Mouse (Mus musculus) small intestine, adult 2 months (tissue): ENCODE results near the gene Lypd6b. TPM values are rescaled to one million over a fixed set of nuclear protein-coding genes. Genes with fewer than 3 reads are reported as not detected.

ENCODE experiments used
- H3K27ac ChIP-seq: fragments of 200-500 bp; 2 replicates; pipeline ENCODE4 v1.5.1; 2012; ENCODE audit warnings: low read depth, low read length, control low read depth, inconsistent platforms; ENCODE audit not compliant: insufficient read depth
- H3K27me3 ChIP-seq: fragments of 200-500 bp; 2 replicates; pipeline ENCODE4 v1.6.1; 2012; ENCODE audit warnings: mild to moderate bottlenecking, moderate library complexity, low read length, inconsistent platforms; ENCODE audit not compliant: control insufficient read depth, insufficient read depth
- H3K36me3 ChIP-seq: fragments of 200-500 bp; 2 replicates; pipeline ENCODE4 v1.6.1; 2012; ENCODE audit warnings: mild to moderate bottlenecking, low read length, control low read depth, inconsistent platforms; ENCODE audit not compliant: control insufficient read depth, insufficient read depth
- H3K4me1 ChIP-seq: fragments of 200-500 bp; 2 replicates; pipeline ENCODE4 v1.6.1; 2012; ENCODE audit warnings: low read length, inconsistent platforms, mixed read lengths; ENCODE audit not compliant: control insufficient read depth, insufficient read depth, insufficient read length
- H3K4me3 ChIP-seq: fragments of 200-500 bp; 2 replicates; pipeline ENCODE4 v1.5.1; 2012; ENCODE audit warnings: low read depth, mild to moderate bottlenecking, control low read depth, inconsistent platforms, low read length, moderate library complexity
- CTCF ChIP-seq: fragments of 200-500 bp; IDR thresholded peaks from 2 replicates; pipeline ENCODE4 v1.5.1; 2012; ENCODE audit warnings: low read depth, mild to moderate bottlenecking, control low read depth, inconsistent platforms, low read length, moderate library complexity, mixed read lengths; ENCODE audit not compliant: insufficient replicate concordance, insufficient read length; ENCODE audit errors: extremely low read depth
- POLR2A ChIP-seq: fragments of 200-500 bp; IDR thresholded peaks from 2 replicates; pipeline ENCODE4 v1.6.1; 2012; ENCODE audit warnings: low read depth, mild to moderate bottlenecking, control low read depth, inconsistent platforms, low read length, moderate library complexity
- WGBS: fragments of 180-500 bp; shearing (Covaris S2); methylation state at CpG from one replicate; pipeline ENCODE4 v1.1.7; 2018; 5-methylcytosine and 5-hydroxymethylcytosine counted together
- polyA plus RNA-seq: library from polyadenylated mRNA; depleted of rRNA; stranded (reverse); fragments of >200 nt; gene quantifications from 2 replicates; pipeline ENCODE4 v1.2.3, GENCODE M21; 2012; rRNA removed

The Lypd6b gene
- polyA plus RNA-seq, 1 experiment: 0.09 TPM

DNA sequence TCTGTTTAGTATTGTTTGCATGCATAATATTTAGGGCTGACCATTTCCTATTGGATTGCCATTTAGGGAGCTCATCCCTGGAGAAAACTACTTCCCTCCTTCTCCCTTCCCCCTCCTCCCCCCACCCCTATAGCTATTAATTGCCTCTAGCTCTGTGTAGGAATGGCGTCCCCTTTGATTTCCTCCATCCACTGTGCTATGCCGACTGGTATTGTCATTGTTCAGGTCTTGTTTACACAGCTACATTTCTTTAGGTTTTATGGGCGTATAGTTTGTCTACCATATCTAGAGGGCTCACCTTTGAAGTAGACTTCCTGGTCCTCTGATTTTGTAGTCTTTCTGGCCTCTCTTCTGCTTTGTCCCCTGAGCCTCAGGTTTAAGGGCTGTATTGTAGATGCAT lies 197.3 kb downstream of the Lypd6b start:
- H3K36me3 ChIP-seq: no peaks in the 10 kb centered on the region
- H3K4me1 ChIP-seq: no peaks in the 10 kb centered on the region
- no peak for TF ChIP-seq POLR2A
- no peak overlapping the region for H3K27ac ChIP-seq
- H3K4me3 ChIP-seq: no peak overlapping the region
- 16% methylated on average over 3 of the region's 3 CpGs for WGBS
- H3K27me3 ChIP-seq: no peaks in the 10 kb centered on the region

DNA sequence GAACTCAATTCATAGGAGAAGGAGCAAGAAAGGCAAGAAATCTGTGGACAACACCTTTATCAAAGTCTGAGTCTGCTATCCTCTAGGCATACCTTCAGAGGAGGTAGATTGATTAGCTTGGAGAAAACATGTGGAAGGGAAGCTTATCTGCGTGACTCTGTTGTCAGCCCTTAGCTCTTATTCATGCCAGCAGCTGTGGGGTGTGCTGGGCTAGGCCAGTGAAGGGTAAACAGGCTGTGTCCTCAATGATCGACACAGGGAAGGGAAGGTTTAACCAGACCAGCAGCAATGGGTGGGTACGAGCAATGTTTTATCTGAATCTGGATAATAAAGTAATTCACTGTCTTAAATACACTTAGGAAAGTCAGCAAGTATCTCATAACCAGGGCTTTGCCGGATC lies 208.4 kb downstream of the Lypd6b start:
- Histone ChIP-seq H3K36me3 (no peaks in the 10 kb centered on the region), H3K4me1 (peaks cover 4% of the 10 kb centered on the region; the same call in 1 of the 2 replicates), H3K4me3 (no peak overlapping the region), H3K27me3 (no peaks in the 10 kb centered on the region), H3K27ac (no peak overlapping the region)
- TF ChIP-seq POLR2A (no peak), CTCF (no peak)
- WGBS: 23% methylated on average over 4 of the region's 4 CpGs

DNA sequence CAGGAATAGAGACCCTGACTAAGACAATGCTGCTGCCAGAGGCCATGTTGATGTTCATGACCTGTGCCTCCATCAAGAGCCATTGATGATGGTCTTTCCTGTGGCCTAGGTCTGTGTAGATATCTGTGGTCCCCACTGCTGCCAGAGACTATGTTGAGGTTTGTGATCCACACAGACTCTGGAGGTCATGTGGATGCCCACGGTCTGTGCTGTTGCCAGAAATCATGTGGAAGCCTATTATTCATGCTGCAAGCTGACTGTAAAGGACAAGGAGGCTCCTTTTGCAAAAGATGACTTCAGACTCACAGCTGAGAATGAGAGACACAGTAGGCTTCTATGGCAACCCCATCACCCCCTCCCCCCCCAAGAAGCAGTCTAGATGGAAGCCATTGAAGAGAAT lies 209.7 kb downstream of the Lypd6b start:
- WGBS: 95% methylated on average over 1 of the region's 1 CpGs

More for the DNA sequence above, 209.7 kb downstream of the Lypd6b start:
- H3K27ac ChIP-seq: no peak overlapping the region
- no peaks in the 10 kb centered on the region for H3K27me3 ChIP-seq
- H3K36me3 ChIP-seq: no peaks in the 10 kb centered on the region
- H3K4me1 ChIP-seq: peaks cover 4% of the 10 kb centered on the region; the same call in 1 of the 2 replicates
- TF ChIP-seq CTCF (no peak), POLR2A (no peak)
- H3K4me3 ChIP-seq: no peak overlapping the region

Other genes with a start within 250 kb of the Lypd6b start
- 0.25 and 0.65 TPM in 2 replicates for gene Kif5c, start 168.4 kb upstream of the Lypd6b start, polyA plus RNA-seq